ENCODE assay signal across 9 mouse cellular contexts in genomic region chr11:102698018-102698476, GRCm38 (mm10). TPM values are rescaled to one million over a fixed set of nuclear protein-coding genes. Genes with fewer than 3 reads are reported as not detected.
DNase-seq lines count a peak whose midpoint lies in the region; ATAC-seq and TF ChIP-seq lines count a peak whose summit lies in the region.
"Had no signal": no experiment of that assay in that cellular context is flagged by ENCODE, and none has a peak within 500 bp of the region (broad histone marks: within the 10 kb centered on the region; RNA-seq: fewer than 3 reads in every experiment).

No protein-coding gene starts in this region.

- H3K9ac ChIP-seq in heart, adult 2 months (ENCODE audit: low read depth, low read length): peak overlapping the region; percentile 74
- H3K9ac ChIP-seq in forebrain, embryonic 16.5 days (replicated peaks; ENCODE audit: low read depth, low read length): peak overlapping the region; percentile 76
- H3K9ac ChIP-seq in liver, postnatal 0 days (replicated peaks): peak overlapping the region; percentile 72

- no peak for TF ChIP-seq EP300 in heart, adult 2 months (IDR thresholded peaks at IDR 0.05; ENCODE audit: insufficient read depth, low read depth, low read length)
- TF ChIP-seq EP300 in liver, postnatal 0 days (IDR thresholded peaks at IDR 0.05; ENCODE audit: low read depth): no peak

- 11% methylated on average over 9 of the region's 9 CpGs for WGBS in heart, adult 2 months
- WGBS in forebrain, embryonic 16.5 days: 19% methylated on average over 9 of the region's 9 CpGs
- WGBS in liver, postnatal 0 days (ENCODE audit: insufficient replicate concordance): 9% methylated on average over 9 of the region's 9 CpGs

- H3K4me2 ChIP-seq in forebrain, embryonic 16.5 days (ENCODE audit: low read length): peak overlapping the region; percentile 70
- H3K4me2 ChIP-seq in liver, postnatal 0 days (ENCODE audit: low read depth, low read length): peak overlapping the region; percentile 95

- no peak for DNase-seq in heart, adult 2 months
- no peak for DNase-seq in heart, postnatal 14 days
- no peak for DNase-seq in liver, postnatal 0 days
- DNase-seq in left cerebral cortex, adult 9 months (ENCODE audit: low spot score in 2 of 2): no peak
- no peak for DNase-seq in natural killer cell, adult 2 months (ENCODE audit: low spot score in 2 of 2)

- H3K9me3 ChIP-seq in E14TG2a.4 (ENCODE audit: low read length): no peaks in the 10 kb centered on the region
- H3K9me3 ChIP-seq in forebrain, embryonic 16.5 days (ENCODE audit: control insufficient read depth, low read length): no peaks in the 10 kb centered on the region
- H3K9me3 ChIP-seq in liver, postnatal 0 days (ENCODE audit: low read length): no peaks in the 10 kb centered on the region

- H3K27me3 ChIP-seq in heart, adult 2 months (ENCODE audit: control insufficient read depth, insufficient read depth, low read length): no peaks in the 10 kb centered on the region
- H3K27me3 ChIP-seq in E14TG2a.4 (ENCODE audit: insufficient read depth, low read length): no peaks in the 10 kb centered on the region
- no peaks in the 10 kb centered on the region for H3K27me3 ChIP-seq in forebrain, embryonic 16.5 days (replicated peaks; ENCODE audit: control insufficient read depth, insufficient read depth, low read length)
- no peaks in the 10 kb centered on the region for H3K27me3 ChIP-seq in liver, postnatal 0 days (ENCODE audit: insufficient read depth, low read length)

- no peak for TF ChIP-seq POLR2A in heart, adult 2 months (IDR thresholded peaks at IDR 0.05; ENCODE audit: insufficient read depth, low read depth, low read length)

- H3K79me2 ChIP-seq in heart, adult 2 months (replicated peaks; ENCODE audit: control insufficient read depth, insufficient read depth, low read length): no peaks in the 10 kb centered on the region

- peak; percentile 8; the same call in 1 of the 2 replicates for TF ChIP-seq CTCF in heart, adult 2 months (IDR thresholded peaks at IDR 0.05)
- TF ChIP-seq CTCF in E14TG2a.4 (conservative IDR thresholded peaks at IDR 0.05; ENCODE audit: low read length): no peak
- no peak for TF ChIP-seq CTCF in liver, postnatal 0 days (IDR thresholded peaks at IDR 0.05; ENCODE audit: low read depth)

- H3K4me1 ChIP-seq in heart, adult 2 months (ENCODE audit: control insufficient read depth, insufficient read depth, low read length): no peaks in the 10 kb centered on the region; the same call in 1 of the 2 replicates
- H3K4me1 ChIP-seq in E14TG2a.4 (replicated peaks; ENCODE audit: low read depth, low read length): peaks cover 47% of the 10 kb centered on the region
- peaks cover 18% of the 10 kb centered on the region for H3K4me1 ChIP-seq in forebrain, embryonic 16.5 days (replicated peaks; ENCODE audit: control insufficient read depth, insufficient read depth, low read length)
- peaks cover 15% of the 10 kb centered on the region for H3K4me1 ChIP-seq in liver, postnatal 0 days (ENCODE audit: insufficient read depth)

- no peaks in the 10 kb centered on the region for H3K36me3 ChIP-seq in heart, adult 2 months (ENCODE audit: control insufficient read depth, insufficient read depth, low read length)
- H3K36me3 ChIP-seq in E14TG2a.4 (ENCODE audit: insufficient read depth, low read length): peaks cover 16% of the 10 kb centered on the region
- H3K36me3 ChIP-seq in forebrain, embryonic 16.5 days (ENCODE audit: control insufficient read depth, insufficient read depth): no peaks in the 10 kb centered on the region
- no peaks in the 10 kb centered on the region; the same call in 1 of the 2 replicates for H3K36me3 ChIP-seq in liver, postnatal 0 days (replicated peaks; ENCODE audit: insufficient read depth, low read length)

- intact Hi-C loops in heart, adult 2 months (cut with DNase I): no loop called here
- intact Hi-C loops in heart, postnatal 14 days (cut with DNase I): no loop called here

- ATAC-seq in forebrain, embryonic 16.5 days: no peak
- no peak for ATAC-seq in liver, postnatal 0 days
- ATAC-seq in erythroid progenitor cell, adult 5-6 weeks (replicated peaks; ENCODE audit: low FRiP score, poor library complexity, severe bottlenecking): no peak

- H3K4me3 ChIP-seq in heart, adult 2 months: peak overlapping the region; percentile 87
- peak overlapping the region; percentile 97 for H3K4me3 ChIP-seq in E14TG2a.4 (replicated peaks; ENCODE audit: low read length)
- peak overlapping the region; percentile 69 for H3K4me3 ChIP-seq in forebrain, embryonic 16.5 days (replicated peaks; ENCODE audit: low read length)
- H3K4me3 ChIP-seq in liver, postnatal 0 days (ENCODE audit: low read depth, low read length): peak overlapping the region; percentile 80

- peak overlapping the region; percentile 88 for H3K27ac ChIP-seq in heart, adult 2 months
- peak overlapping the region; percentile 49 for H3K27ac ChIP-seq in forebrain, embryonic 16.5 days (ENCODE audit: low read length)
- H3K27ac ChIP-seq in liver, postnatal 0 days (ENCODE audit: low read depth): no peak overlapping the region

RNA-seq across cellular contexts. Expression of gene Ccdc43, which starts 0.5 kb away (rescaled TPM):
- 10 to 100 TPM; 21.0 to 22.8 TPM for total RNA-seq in heart, adult 2 months (2021)
- polyA plus RNA-seq in heart, adult 2 months (2012; rRNA removed): 6.8 and 12.2 TPM in 2 replicates
- 10 to 100 TPM; 16.0 to 18.5 TPM for total RNA-seq in heart, postnatal 14 days (2021)
- 46.8 and 51.2 TPM in 2 replicates for polyA plus RNA-seq in forebrain, embryonic 16.5 days (2015; fragmentation: Nextera tagmentation; extraction: Ambion mirVana)
- polyA plus RNA-seq in liver, postnatal 0 days (2015; fragmentation: Nextera tagmentation; extraction: Ambion mirVana): 9.5 and 9.6 TPM in 2 replicates
- 6.7 and 7.6 TPM in 2 replicates for total RNA-seq in erythroid progenitor cell, adult 5-6 weeks (2015; ENCODE audit: low replicate concordance)
- 4.0 and 8.1 TPM in 2 replicates for total RNA-seq in erythroid progenitor cell, adult 5-6 weeks (2017; ENCODE audit: low replicate concordance)

RNA-seq across cellular contexts. Expression of gene Meioc, which starts 34.5 kb away (rescaled TPM):
- total RNA-seq in heart, adult 2 months (2021): not detected
- polyA plus RNA-seq in heart, adult 2 months (2012; rRNA removed): 0.09 TPM in 1 of 2 replicates, not detected in the other
- not detected for total RNA-seq in heart, postnatal 14 days (2021)
- 0.09 TPM in 1 of 2 replicates, not detected in the other for polyA plus RNA-seq in forebrain, embryonic 16.5 days (2015; fragmentation: Nextera tagmentation; extraction: Ambion mirVana)
- 0.08 TPM in 1 of 2 replicates, not detected in the other for polyA plus RNA-seq in liver, postnatal 0 days (2015; fragmentation: Nextera tagmentation; extraction: Ambion mirVana)
- total RNA-seq in erythroid progenitor cell, adult 5-6 weeks (2015; ENCODE audit: low replicate concordance): not detected in 2 replicates
- total RNA-seq in erythroid progenitor cell, adult 5-6 weeks (2017; ENCODE audit: low replicate concordance): not detected in 2 replicates
- total RNA-seq: hematopoietic stem cell, adult 5-6 weeks had no signal
